Mouse (Mus musculus) layer of hippocampus, postnatal 25 days (tissue): ENCODE measurements at regions not wholly inside any gene's neighbourhood (a gene's known extent, or its start where the extent isn't known, plus 50 kb on each side); places are given as distances from the start of the nearest gene placed in this dataset.

Experiments
- DNase-seq, 2 experiments: peaks; one replicate each; pipeline ENCODE4 v3.0.0; 2022; ENCODE audit warnings: mixed read lengths in 2 of 2, low spot score in 1 of 2; ENCODE audit errors: extremely low spot score in 1 of 2

DNA sequence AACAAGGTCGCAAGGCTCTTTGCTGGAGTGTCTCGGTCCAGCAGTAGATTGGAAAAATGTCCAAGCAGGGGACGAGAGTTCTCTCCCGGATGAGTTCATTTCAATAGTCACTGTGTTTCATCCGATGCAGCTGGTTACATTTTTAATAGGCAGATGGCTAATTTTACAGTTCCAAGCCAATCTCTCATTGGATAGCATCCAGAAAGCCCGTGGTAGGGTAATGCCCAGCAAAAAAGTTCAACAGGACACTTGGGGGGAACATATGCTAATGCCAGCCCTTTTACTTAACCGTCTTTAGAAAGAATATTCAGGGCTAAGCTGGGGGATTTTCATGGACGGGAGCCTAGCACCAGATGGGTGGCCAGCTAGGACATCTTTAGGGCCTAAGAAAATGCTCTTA is 264.6 kb upstream of the Sall1 start:
- no peak for DNase-seq

DNA sequence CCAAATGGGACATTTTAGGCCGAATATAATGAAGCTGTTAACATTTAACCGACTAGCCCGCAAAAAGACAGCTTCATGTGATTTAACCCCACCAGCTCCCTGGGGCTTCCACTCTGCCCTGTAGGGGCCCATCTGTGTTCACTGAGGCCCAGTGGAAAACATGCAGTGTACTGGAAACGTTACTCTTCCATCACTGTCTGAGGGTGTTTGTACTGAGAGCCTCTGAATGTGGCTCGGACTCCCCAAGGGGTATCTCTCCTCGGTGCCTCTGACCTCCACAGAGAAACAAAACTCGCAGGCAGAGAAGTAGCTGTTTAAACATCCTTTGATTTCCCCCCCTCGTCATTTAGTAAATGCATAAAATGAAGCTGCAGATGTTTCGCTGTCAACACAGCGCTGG is 263.6 kb upstream of the Sall1 start:
- no peak for DNase-seq

DNA sequence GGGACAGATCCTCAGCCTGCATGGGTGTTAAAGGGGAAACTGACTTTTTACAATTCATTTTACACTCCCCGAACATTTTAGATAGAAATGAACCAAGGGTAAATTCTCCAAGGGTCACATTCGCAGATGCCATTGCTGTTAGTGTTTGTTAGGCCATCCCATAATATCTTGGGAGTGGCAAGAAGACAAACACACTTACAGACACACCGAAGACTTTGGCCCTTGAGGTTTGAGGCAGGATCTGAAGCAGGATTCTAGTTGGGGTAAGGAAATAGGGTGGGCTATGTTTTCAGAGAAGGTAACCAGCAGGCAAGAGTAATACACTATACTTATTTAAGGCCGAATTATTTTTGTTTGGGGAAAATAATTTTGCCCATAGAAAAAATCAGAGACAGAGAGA is 263.1 kb upstream of the Sall1 start:
- no peak for DNase-seq

DNA sequence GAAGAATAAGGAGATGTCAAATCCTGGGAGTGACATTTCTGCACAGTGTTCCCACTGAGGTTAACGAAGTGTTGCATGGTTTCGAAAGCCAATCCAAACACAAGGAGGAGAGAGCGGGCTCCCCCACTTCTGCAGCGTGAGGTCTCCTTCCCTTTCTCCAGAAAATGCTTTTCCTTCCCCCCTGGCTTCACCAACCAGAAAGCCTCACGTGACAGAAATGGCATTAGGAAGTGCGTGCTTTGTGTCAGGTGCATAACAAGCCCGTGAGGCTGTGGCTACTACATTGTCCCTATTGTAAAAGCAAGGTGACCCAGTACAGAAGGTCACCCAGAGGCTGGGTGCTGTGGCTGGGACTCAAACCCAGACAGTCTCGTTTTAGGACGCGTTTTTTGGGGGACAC is 260.2 kb upstream of the Sall1 start:
- DNase-seq, result no peak

DNA sequence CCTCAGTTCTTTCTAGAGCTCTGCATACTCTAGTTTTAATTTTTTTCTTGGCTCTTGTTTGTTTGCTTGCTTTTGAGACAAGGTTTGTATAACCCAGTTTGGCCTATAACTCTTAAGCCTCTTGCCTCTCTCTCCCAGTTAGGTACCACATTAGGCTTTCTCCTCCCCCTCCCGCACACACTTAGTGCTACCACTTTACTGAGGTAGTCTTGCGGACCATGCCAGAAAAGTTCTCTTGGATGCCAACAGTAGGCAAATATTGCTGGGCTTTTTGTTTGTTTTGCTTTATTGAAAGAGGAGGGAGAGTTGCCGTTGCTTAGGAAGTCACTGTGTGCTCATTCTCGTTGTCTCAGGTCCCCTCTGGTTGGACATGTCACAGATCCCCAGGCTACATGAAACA is 259.4 kb upstream of the Sall1 start:
- no peak for DNase-seq

DNA sequence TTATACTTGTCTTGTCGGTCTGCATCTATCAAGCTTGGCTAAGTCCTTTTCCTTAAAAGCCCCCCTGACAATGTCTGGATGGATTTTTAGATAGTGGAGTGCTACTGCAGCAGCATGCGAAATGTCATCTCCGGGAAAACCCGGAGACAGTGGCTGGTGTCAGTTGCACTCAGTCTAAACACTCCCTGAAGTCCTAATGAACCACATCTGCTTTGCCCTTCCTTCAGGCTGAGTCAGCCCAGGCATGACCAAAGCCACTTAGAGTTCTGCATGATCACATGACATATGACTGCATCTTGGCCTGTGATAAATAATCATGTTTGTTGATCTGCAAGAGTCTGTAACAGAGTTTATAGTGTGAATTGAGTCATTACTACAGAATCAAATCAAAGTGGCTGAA is 255.7 kb upstream of the Sall1 start:
- no peak for DNase-seq

DNA sequence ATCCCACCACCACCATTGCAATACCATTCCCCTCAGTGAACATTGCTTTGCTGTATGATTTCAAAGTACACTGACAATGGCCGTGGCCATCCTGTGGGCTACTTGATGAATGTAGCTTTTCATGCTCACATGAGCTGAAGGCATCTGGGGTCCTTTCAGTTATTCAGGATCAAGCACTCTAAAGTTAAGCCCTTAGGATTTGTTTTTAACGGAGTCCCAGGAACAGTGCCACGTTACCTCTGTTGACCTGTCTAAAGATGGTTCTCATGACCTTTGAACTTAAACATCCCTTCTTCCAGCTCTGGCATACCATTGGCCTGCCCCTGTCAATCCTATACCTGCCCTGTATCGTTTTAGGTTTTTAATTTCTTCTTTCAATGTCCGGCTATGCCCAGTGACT is 251.7 kb upstream of the Sall1 start:
- no peak for DNase-seq

DNA sequence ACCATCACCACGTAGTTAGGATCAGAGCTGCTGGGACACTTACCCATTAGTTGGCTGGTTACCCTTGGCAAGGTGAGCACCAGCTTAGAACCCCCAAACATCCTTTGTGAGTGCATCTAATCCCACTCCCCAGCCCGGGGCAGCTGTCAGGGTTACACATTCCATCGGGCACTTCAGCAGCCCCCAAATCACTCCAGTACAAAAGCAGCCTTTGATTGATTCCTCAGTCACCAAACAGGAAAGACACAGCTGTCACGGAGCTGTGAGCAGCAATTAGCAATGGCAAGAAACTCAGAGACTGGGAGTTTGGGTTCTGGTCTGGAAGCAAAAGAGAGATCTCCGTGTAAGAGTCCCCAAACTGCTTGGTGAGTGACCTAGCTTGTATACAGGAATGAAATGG is 245.1 kb upstream of the Sall1 start:
- DNase-seq, result no peak

DNA sequence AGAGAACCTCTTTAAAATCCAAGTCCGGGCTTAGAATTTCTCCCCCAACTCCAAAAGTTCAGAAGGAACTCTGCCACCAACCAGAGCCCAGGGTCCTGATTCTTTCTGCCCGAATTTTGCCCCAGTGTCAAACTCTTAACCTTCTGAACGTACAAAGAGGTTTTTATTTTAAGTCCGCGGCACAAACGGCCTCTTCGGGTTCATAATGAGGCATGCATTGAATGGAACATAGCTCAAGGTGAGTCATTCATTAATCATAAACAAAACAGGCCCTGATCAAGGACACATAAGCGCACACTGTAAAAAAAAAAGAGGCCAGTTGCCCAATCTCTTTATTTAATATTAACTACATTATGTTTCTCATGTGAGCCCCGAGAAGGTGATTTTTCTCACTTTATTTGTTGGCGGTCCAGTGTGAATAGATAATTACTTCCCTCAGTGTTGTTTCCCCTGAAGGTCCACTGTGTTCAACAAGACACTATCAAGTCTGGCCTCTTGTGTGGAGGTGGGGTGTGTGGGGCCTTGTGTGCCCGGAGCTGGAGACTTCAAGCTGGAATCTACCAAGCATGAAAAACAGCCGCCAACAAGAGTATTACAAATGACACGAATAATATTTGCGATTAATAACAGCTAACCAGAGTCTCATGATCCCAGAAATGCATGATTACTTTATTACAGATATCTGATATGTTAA is 241.1 kb upstream of the Sall1 start:
- no peak for DNase-seq

DNA sequence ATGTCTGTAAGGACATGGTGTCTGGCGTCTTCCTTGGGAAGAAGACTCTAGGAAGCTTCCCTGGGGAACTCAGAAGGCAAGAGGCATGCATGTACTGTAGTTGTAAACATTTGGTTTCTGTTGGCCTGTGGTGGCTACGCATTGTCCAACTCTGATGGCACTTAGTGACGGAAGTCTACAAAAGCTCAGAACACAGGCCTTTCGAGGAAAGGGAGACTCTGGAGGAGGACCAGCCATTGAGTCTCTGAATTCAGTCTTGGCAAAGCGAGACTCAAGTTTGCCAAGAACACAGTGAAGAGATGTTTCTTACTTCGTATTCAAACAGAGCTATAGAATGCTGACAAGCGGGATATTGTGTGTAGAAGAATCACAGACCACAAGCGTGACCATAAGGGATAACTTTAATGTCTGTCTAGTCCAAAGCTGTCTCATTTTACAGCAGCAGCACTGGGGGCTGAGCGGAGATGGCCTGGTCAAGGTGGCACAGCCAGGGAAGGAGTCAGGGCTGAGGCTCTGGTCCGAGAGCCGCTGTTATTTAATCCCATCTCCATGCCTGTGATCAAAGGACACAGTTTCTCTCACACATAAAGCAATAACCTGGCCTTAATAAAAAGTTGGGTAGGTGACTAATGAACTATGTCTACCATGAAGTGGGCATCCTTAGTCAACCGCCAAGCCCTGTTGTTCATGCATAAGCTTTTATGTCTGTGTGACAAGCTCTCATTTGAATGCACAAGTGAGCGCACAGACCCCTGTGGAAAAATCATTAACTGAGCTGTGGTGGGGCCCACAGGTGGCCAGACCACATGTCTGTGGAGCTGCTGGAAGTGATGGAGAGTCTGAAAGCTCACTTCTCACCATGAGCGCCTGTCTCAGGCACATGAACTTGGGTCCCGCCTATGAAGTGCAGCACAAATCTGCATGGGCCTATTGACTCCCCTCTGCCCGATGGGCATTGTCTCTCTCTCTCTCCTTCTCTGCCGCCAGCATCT is 239.4 kb upstream of the Sall1 start:
- DNase-seq, result no peak

DNA sequence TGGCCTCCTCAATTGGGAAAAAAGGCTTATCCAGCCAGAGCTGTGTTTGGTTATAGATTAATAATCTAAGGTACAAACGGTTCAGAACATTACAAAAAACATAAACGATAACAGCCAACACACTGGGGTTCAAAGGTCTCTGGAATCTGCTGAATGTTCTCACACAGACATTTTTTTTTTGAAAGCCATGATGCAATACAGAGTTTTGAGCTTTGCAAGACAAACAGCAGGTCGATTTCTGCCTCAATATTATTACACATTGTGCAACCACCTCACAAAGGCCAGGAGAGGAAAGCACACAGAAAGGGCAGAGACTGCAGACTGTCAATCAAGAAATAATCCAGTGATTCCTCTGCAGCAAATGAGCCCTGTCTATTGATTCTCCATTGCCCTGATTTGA is 235.9 kb upstream of the Sall1 start:
- DNase-seq, result no peak

DNA sequence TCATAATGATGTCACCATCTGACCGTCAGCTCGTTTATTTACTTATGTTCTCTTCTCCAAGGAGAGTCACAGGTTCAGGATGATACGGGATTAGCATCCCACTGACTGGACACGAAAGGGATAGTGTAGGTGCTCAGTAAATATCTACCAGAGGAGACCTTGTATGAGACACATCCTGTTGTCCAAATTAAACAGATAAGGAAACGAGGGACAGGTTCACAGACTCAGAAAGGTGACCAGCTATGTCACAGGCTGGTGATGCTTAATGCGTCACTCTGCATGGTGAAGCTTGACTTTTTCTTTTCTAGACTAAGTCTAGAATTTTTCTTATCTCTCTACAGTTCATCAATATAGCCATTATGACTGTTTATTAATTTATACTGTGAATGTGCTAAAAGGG is 235.2 kb upstream of the Sall1 start:
- no peak for DNase-seq

DNA sequence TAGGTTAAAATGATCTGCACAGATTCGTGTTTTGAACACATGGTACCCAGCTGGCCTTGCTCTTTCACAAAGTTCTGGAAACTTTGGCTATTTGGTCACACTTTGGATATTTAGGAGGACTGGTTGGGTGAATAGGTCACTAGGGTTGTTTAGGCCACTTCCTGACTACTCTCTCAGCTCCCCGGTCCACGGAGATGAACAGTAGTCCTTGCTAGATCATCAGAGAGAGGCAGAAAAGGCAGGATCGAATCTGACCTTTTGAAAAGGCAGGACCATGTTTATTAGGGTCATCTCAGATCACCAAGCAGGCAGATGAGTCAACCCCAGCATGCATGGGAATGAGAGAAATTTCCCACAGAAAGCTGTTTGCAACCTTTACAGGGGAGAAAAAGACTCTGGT is 229.3 kb upstream of the Sall1 start:
- no peak for DNase-seq

DNA sequence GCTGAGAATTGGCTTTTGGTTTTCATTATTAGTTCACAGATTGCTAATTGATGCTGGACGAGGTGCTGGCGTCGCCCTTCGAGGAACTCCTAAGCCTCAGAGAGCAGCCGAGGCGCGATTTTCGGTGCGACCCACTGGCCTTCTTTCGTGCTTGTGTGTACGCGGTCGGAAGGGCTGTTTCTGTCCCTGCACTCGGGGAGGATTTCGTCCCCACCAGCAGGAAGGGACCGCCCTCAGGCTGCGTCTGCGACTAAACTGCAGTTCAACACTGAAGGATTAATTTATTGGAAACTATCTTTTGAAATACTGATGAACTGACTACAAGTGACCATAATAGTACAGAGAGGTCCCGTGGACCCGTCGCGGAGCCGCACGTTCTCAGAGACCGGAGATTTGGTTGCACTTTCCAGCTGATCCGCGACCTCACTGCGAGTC is 228.4 kb upstream of the Sall1 start:
- peak in 1 of 2 experiments; percentile 22 for DNase-seq

DNA sequence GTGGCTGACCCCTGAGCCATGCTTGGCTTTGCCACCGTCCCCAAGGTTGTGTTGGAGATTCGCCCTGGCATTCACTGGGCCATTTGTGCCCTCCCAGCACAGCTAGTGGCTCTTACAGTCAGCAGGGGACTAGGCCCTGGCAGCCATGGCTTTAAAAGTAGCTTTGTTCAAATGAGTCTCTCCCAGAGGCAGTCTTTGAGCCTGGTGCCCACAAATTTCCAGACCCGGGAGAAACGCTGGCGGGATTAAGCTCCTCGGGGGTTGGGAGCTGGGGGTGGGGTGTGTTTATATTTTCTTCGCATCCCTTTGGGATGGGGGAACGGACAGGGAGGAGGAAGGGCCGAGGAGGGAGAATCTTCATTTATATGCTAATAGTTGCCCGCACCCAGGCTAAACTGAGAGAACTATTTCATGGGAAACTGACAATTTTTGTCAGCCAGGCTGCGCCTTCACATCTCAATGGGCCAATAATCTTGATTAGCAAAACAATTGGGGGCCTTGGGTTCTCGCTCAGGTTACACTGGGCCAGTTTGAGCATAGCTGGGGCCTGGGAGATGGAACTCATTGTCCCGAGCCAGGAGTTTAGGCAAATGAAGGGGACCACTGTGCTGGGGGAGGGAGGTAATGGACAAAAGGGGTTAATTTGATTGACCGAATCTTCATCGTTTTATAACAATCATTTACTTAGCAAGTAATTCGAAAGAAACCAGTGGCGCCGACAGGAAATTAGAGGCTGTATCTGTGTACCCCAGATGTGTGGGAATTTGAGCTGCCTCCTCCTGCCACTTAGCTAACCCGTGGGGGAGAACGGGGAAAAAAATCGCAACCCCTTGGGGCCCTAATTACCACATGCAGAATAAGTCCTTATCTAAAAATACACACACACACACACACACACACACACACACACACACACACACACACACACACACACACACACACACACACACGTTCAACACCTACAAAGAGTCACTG is 227.7 kb upstream of the Sall1 start:
- DNase-seq, result no peak

DNA sequence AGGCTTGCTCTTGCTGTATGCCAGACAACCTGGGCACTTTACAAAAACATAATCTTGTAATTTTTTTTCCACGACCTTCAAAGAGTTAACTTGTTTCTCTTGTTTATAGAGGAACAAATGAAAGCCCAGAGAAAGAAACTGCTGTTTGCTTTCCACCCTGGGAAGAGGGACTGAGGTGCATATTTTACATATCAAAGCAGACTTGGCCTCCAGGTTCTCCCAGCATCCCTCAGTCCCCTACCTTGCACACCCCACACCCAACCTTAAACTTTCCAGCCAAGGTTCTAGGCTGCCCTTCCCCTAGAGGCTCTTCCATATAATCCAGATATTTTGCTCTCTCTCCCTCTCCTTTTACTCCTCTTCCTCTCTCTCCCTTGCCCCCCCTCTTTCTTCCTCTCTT is 226.0 kb upstream of the Sall1 start:
- no peak for DNase-seq

DNA sequence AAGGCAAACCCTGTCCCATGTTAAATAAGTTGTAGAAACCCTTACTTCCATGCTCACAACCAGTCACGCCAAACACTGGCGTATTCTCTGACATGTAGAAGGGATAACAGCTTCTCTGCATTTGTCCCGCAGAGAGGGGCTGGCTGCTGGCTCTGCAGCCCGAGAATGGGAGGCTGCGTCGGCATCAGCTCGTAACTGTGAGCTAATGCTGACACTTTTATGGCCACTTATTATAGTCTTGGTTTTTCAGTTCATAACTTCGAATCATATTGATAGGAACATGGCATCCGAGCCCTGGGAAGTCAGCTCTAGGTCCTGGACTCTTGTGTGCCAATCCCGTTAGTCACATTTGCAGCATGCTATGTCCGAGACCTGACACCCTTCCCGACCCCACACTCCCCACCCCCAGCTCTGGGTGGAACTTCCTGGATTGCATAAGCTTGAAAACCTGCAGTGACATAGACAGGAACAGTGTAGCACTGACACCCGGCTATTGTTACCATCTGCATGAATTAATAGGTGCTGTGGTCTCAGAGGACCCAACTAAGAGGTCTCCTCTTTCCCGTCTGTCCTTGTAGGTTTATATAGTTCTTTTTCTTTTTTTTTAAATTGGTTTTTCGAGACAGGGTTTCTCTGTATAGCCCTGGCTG is 217.3 kb upstream of the Sall1 start:
- no peak for DNase-seq

DNA sequence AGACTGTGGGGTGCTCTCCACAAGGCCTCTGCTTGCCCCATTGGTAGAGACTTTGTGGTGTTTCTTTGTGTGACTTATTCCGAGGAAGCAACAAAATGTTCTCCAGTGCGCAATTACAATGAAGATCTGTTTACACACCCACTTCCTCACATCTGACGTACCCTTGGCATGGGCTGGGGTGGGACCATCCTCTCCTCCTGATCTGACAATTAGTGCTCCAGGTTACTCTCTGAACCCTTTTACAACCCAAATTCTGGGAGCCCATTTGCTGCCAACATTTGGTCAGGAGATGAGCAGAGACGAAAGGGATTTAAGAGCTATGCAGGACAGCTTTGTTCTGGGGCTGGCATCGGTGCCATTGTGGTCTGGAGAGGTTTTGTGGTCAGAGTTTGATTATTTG is 215.9 kb upstream of the Sall1 start:
- no peak for DNase-seq

DNA sequence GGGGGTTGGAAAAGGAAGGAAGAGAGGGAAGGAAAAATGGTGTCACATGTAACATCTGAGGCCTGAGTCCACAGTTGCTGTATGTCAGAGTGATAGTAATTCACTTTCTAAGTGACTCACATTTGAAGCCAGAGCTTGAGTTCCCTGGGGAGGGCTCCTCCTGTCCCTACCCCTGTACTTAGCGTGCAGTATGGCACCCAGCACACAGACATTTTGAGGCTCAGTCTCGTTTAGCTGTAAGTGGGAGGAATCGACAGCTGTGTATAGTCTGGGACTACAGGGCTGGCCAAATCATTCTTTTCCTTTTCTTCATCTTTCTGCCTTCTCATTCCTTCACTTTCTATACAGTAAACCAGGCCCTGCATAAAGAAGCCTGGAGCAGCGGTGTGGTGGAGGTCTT is 202.4 kb upstream of the Sall1 start:
- no peak for DNase-seq

DNA sequence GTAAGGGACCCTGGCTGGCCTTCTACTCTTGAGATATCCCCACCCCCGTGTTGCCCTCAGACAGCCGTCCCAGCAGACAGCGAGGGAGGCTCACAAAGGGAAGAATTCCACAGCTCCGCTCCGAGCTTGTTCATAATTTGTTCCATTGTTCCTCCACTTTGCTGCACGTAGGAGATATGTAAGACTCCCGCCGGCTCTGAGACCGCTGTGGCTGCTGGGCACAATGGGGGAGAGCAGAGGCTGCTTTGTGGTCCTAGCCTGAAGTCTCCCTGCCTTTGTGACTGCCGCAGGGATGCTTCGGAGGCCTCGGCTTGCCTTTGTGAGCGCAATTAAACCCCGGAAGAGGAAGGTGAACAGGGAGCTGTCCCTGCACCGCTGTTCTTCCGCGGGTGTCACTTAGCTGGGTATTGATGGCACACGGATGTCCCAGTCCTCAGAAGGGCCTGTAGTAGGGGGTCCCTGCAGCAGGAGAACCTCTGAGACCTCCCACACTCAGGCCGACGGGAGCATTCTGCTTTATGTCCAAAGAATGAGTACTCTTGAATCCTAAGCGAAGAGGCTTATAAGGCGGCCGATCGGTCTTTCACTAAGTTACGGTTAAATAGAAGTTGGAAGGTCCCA is 201.3 kb upstream of the Sall1 start:
- DNase-seq, result no peak
